Mouse (Mus musculus) kidney, adult 2 months (tissue): Measurements from ENCODE around the gene Eif2d. TPM values are rescaled to one million over a fixed set of nuclear protein-coding genes. Genes with fewer than 3 reads are reported as not detected.
A peak's percentile ranks its signal among the peaks of the same experiment; 100 is the strongest.

Source experiments
- DNase-seq: peaks from one replicate; pipeline ENCODE4 v3.0.0; 2021
- H3K27ac ChIP-seq: fragments of 200-500 bp; 2 replicates; pipeline ENCODE4 v1.5.1; 2012; ENCODE audit warnings: low read depth, low read length, control low read depth, inconsistent platforms; ENCODE audit not compliant: insufficient read depth
- H3K27me3 ChIP-seq: fragments of 200-500 bp; replicated peaks from 2 replicates; pipeline ENCODE4 v1.6.1; 2012; ENCODE audit warnings: mild to moderate bottlenecking, moderate library complexity, low read length, inconsistent platforms; ENCODE audit not compliant: control insufficient read depth, insufficient read depth
- H3K36me3 ChIP-seq: fragments of 200-500 bp; 2 replicates; pipeline ENCODE4 v1.6.1; 2012; ENCODE audit warnings: mild to moderate bottlenecking, moderate library complexity, low read length, inconsistent platforms; ENCODE audit not compliant: control insufficient read depth, insufficient read depth
- H3K4me1 ChIP-seq: fragments of 200-500 bp; 2 replicates; pipeline ENCODE4 v1.6.1; 2011; ENCODE audit warnings: low read length; ENCODE audit not compliant: control insufficient read depth, insufficient read depth
- H3K4me3 ChIP-seq: fragments of 200-500 bp; 2 replicates; pipeline ENCODE4 v1.5.1; 2011; ENCODE audit warnings: mild to moderate bottlenecking, low read depth, low read length, control low read depth; ENCODE audit not compliant: insufficient read depth
- CTCF ChIP-seq: fragments of 200-500 bp; conservative IDR thresholded peaks from 2 replicates; pipeline ENCODE4 v1.5.1; 2011; ENCODE audit warnings: low read depth, mild to moderate bottlenecking, control low read depth, low read length, moderate library complexity, mixed read lengths; ENCODE audit not compliant: insufficient read depth, insufficient read length
- POLR2A ChIP-seq: fragments of 200-500 bp; IDR thresholded peaks from one replicate; pipeline ENCODE4 v1.6.1; 2011; ENCODE audit warnings: low read depth, low read length, control low read depth
- WGBS: fragments of 180-500 bp; shearing (Covaris S2); methylation state at CpG from one replicate; pipeline ENCODE4 v1.1.7; 2018; 5-methylcytosine and 5-hydroxymethylcytosine counted together
- polyA plus RNA-seq: library from polyadenylated mRNA; depleted of rRNA; stranded (reverse); fragments of >200 nt; gene quantifications from 2 replicates; pipeline ENCODE4 v1.2.3, GENCODE M21; 2012

Gene Eif2d
- polyA plus RNA-seq, 1 experiment: 32.1 TPM

GRCm38 (mm10) chr1:131164427-131164826 lies 11.4 kb downstream of the Eif2d start:
- Histone ChIP-seq H3K36me3 (peaks cover 3% of the 10 kb centered on the region), H3K27me3 (no peaks in the 10 kb centered on the region), H3K4me1 (no peaks in the 10 kb centered on the region), H3K4me3 (no peak overlapping the region), H3K27ac (no peak overlapping the region)
- WGBS: 56% methylated on average over 6 of the region's 6 CpGs
- TF ChIP-seq POLR2A (no peak), CTCF (no peak)
- DNase-seq: no peak

GRCm38 (mm10) chr1:131167612-131168011 lies 14.6 kb downstream of the Eif2d start:
- peaks cover 3% of the 10 kb centered on the region for H3K36me3 ChIP-seq
- DNase-seq: no peak
- no peaks in the 10 kb centered on the region for H3K4me1 ChIP-seq
- no peak overlapping the region for H3K4me3 ChIP-seq
- no peak for TF ChIP-seq POLR2A
- no peak for TF ChIP-seq CTCF
- no peak overlapping the region for H3K27ac ChIP-seq
- H3K27me3 ChIP-seq: no peaks in the 10 kb centered on the region
- 95% methylated on average over 10 of the region's 10 CpGs for WGBS

DNA sequence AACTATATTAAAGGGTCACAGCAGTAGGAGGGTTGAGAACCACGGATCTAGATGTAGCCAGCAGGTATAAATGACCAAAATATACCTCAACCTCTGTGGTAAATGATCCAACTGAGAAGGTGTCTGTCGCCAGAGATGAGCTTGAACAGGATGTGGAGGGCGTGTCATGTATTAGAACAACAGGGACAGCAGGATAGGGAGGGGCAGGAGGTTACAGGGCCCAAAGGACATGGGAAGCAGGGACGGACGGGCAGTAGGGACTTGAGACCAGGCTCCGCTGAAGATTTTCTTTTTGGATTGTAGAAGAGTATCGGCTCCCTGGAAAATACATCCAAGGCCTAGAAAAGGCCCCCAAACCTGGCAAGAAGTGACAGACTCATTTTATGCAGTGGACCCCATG lies 20.0 kb downstream of the Eif2d start:
- WGBS: 78% methylated on average over 7 of the region's 7 CpGs
- Histone ChIP-seq H3K36me3 (no peaks in the 10 kb centered on the region; the same call in none of the 2 replicates), H3K4me3 (peak overlapping the region; percentile 11; the same call in 1 of the 2 replicates), H3K27me3 (no peaks in the 10 kb centered on the region), H3K4me1 (no peaks in the 10 kb centered on the region; the same call in 1 of the 2 replicates), H3K27ac (peak overlapping the region; percentile 56)
- DNase-seq: peak; percentile 69
- TF ChIP-seq POLR2A (no peak), CTCF (no peak)

- Histone ChIP-seq H3K27ac (peak overlapping the region; percentile 56), H3K36me3 (no peaks in the 10 kb centered on the region; the same call in none of the 2 replicates), H3K4me1 (no peaks in the 10 kb centered on the region; the same call in 1 of the 2 replicates), H3K4me3 (no peak overlapping the region), H3K27me3 (no peaks in the 10 kb centered on the region)
- WGBS: 63% methylated on average over 6 of the region's 6 CpGs
- TF ChIP-seq POLR2A (no peak), CTCF (no peak)
- peak; percentile 42 for DNase-seq
Observed at GRCm38 (mm10) chr1:131173809-131174208, 20.8 kb downstream of the Eif2d start.

DNA sequence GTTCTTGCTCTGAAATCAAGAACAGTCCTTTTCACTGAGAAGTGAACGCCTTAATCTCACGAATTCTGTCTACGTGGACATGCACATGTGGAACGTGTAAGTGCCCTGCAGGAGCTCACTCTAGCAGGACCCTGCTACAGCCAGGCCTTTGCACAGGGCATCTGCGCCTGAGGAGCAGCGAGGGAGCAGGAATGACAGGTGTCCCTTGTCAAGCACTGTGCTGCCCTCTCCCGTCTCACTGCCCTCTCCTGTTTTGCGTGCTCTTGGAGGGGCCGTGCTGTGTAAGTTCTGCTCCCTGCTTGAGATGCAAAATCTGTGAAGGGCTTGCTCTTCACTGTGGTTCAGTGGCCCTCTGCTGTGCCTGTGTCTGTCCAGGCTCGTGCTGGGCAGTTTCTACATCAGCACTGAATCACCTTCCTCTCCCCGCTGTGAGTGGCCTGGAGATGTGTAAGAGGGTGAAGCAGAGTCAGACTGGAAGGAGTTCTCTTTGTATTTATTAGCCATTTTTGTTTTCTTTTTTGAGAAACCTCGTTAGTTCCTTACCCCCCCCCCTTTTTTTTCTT lies 21.4 kb downstream of the Eif2d start:
- 57% methylated on average over 12 of the region's 12 CpGs for WGBS
- Histone ChIP-seq H3K27me3 (no peaks in the 10 kb centered on the region), H3K4me1 (no peaks in the 10 kb centered on the region; the same call in 1 of the 2 replicates), H3K36me3 (no peaks in the 10 kb centered on the region; the same call in none of the 2 replicates), H3K4me3 (no peak overlapping the region), H3K27ac (peak overlapping the region; percentile 39; the same call in 1 of the 2 replicates)
- TF ChIP-seq POLR2A: no peak
- no peak for TF ChIP-seq CTCF
- DNase-seq: no peak

DNA sequence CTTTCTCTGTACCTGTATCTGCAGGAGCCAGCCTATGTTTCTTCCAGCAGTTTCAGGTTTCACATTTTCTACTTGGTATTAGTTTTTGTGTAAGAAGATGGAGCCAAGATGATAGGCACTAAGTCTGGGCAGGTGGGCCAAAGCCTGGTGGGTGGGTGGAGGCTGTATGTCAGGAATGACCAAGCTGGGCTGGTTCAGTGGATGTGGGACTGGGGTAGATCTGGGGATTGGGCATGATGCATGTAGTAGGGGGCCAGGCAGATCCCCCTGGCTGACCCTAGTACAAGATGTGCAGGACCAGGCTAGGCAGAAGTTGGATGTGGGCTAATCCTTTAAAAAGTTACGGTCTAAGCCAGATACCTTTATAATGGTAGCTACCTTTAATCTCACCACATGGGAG lies 22.2 kb downstream of the Eif2d start:
- WGBS: 92% methylated on average over 1 of the region's 1 CpGs
- DNase-seq: no peak
- Histone ChIP-seq H3K4me1 (no peaks in the 10 kb centered on the region; the same call in 1 of the 2 replicates), H3K4me3 (no peak overlapping the region), H3K36me3 (no peaks in the 10 kb centered on the region; the same call in none of the 2 replicates), H3K27me3 (no peaks in the 10 kb centered on the region), H3K27ac (no peak overlapping the region)
- TF ChIP-seq CTCF: no peak
- TF ChIP-seq POLR2A: no peak

DNA sequence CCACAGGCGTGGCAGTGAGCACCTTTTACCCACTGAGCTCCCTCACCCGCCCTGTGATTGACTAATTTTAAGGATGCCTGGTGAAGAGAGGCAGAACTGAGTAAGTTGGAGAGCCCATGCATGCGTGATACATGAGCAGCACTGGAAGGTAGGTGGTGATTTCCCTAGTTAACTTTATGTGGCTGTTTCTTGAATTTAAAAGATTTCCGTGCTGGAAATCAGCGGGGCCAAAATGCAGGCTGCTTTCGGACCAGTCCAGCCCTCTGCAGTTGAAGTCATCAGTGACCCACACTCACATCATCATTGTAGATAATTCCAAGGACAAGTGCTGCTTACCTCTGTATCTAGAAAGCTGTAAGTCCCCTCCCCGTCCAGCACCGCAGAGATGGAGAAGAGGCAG lies 22.8 kb downstream of the Eif2d start:
- Histone ChIP-seq H3K4me3 (no peak overlapping the region), H3K27me3 (no peaks in the 10 kb centered on the region), H3K4me1 (no peaks in the 10 kb centered on the region; the same call in 1 of the 2 replicates), H3K36me3 (no peaks in the 10 kb centered on the region; the same call in none of the 2 replicates), H3K27ac (no peak overlapping the region)
- 97% methylated on average over 8 of the region's 8 CpGs for WGBS
- DNase-seq: no peak
- TF ChIP-seq CTCF: no peak
- TF ChIP-seq POLR2A: no peak

GRCm38 (mm10) chr1:131177249-131177648 lies 24.3 kb downstream of the Eif2d start:
- DNase-seq: no peak
- Histone ChIP-seq H3K4me1 (no peaks in the 10 kb centered on the region; the same call in 1 of the 2 replicates), H3K27me3 (no peaks in the 10 kb centered on the region), H3K4me3 (no peak overlapping the region), H3K27ac (no peak overlapping the region), H3K36me3 (no peaks in the 10 kb centered on the region; the same call in 1 of the 2 replicates)
- no peak for TF ChIP-seq CTCF
- TF ChIP-seq POLR2A: no peak
- WGBS: 65% methylated on average over 4 of the region's 4 CpGs
